Mouse (Mus musculus) midbrain, embryonic 14.5 days (tissue): Measurements from ENCODE around the gene BC049715. TPM values are rescaled to one million over a fixed set of nuclear protein-coding genes. Genes with fewer than 3 reads are reported as not detected.

ENCODE experiments used
- ATAC-seq: fragments of 200-750 bp; cut with Nextera tagmentation; 2 replicates; pipeline ENCODE4 v1.8.0; 2017; ENCODE audit warnings: moderate number of reproducible peaks, moderate library complexity; ENCODE audit not compliant: low FRiP score, low TSS enrichment
- DNase-seq: peaks from one replicate; pipeline ENCODE4 v3.0.0-alpha.2; 2015
- H3K27ac ChIP-seq: fragments of 300-500 bp; sonication (generic); replicated peaks from 2 replicates; pipeline ENCODE4 v1.5.1; 2014; ENCODE audit warnings: mild to moderate bottlenecking, low read depth, low read length, moderate library complexity
- H3K27me3 ChIP-seq: fragments of 300-500 bp; sonication (generic); 2 replicates; pipeline ENCODE4 v1.6.1; 2014; ENCODE audit warnings: low read length, control low read depth, mixed read lengths; ENCODE audit not compliant: control insufficient read depth, insufficient read depth
- H3K36me3 ChIP-seq: fragments of 300-500 bp; sonication (generic); 2 replicates; pipeline ENCODE4 v1.6.1; 2014; ENCODE audit warnings: low read length, control low read depth; ENCODE audit not compliant: control insufficient read depth, insufficient read depth
- H3K4me1 ChIP-seq: fragments of 300-500 bp; sonication (generic); 2 replicates; pipeline ENCODE4 v1.6.1; 2014; ENCODE audit warnings: mild to moderate bottlenecking, antibody characterized with exemption, low read length, control low read depth; ENCODE audit not compliant: control insufficient read depth, insufficient read depth
- H3K4me2 ChIP-seq: fragments of 300-500 bp; sonication (generic); 2 replicates; pipeline ENCODE4 v1.6.1; 2014; ENCODE audit warnings: mild to moderate bottlenecking, low read length, moderate library complexity
- H3K4me3 ChIP-seq: fragments of 300-500 bp; sonication (generic); replicated peaks from 2 replicates; pipeline ENCODE4 v1.5.1; 2014; ENCODE audit warnings: low read depth, low read length
- H3K9ac ChIP-seq: fragments of 300-500 bp; sonication (generic); replicated peaks from 2 replicates; pipeline ENCODE4 v1.6.1; 2014; ENCODE audit warnings: mild to moderate bottlenecking, low read length, moderate library complexity
- H3K9me3 ChIP-seq: fragments of 300-500 bp; sonication (generic); 2 replicates; pipeline ENCODE4 v1.6.1; 2016; ENCODE audit warnings: low read length, control low read depth, mixed read lengths; ENCODE audit not compliant: control insufficient read depth
- WGBS: fragments of 180-500 bp; shearing (Covaris S2); extraction: QIAGEN DNeasy Blood & Tissue Kit; methylation state at CpG from one replicate; pipeline ENCODE4 v1.1.7; 2014; 5-methylcytosine and 5-hydroxymethylcytosine counted together
- polyA plus RNA-seq: library from polyadenylated mRNA; unstranded; fragments of >200 nt; fragmentation: Nextera tagmentation; extraction: Ambion mirVana; gene quantifications from 2 replicates; pipeline ENCODE4 v1.2.1, GENCODE M21; 2014

Gene BC049715
- polyA plus RNA-seq, 1 experiment from 2014 or later = 1.6 TPM

- 95% methylated on average over 21 of the region's 21 CpGs for WGBS
- no peak for DNase-seq
These were observed 10.6 kb upstream of the BC049715 start for GRCm38 (mm10) chr6:136816826-136817225.

GRCm38 (mm10) chr6:136817549-136817948 is 9.9 kb upstream of the BC049715 start:
- H3K4me1 ChIP-seq = no peaks in the 10 kb centered on the region
- H3K27me3 ChIP-seq = no peaks in the 10 kb centered on the region
- H3K4me3 ChIP-seq = no peak overlapping the region
- H3K9me3 ChIP-seq = no peaks in the 10 kb centered on the region
- 92% methylated on average over 3 of the region's 3 CpGs for WGBS
- H3K9ac ChIP-seq = no peak overlapping the region
- peaks cover 95% of the 10 kb centered on the region for H3K36me3 ChIP-seq
- H3K27ac ChIP-seq = no peak overlapping the region
- no peak for ATAC-seq
- no peak overlapping the region for H3K4me2 ChIP-seq
- no peak for DNase-seq

More at GRCm38 (mm10) chr6:136816826-136817225, 10.6 kb upstream of the BC049715 start:
- H3K9me3 ChIP-seq = no peaks in the 10 kb centered on the region
- H3K4me2 ChIP-seq = no peak overlapping the region
- no peak for ATAC-seq
- H3K4me1 ChIP-seq = no peaks in the 10 kb centered on the region
- H3K27me3 ChIP-seq = no peaks in the 10 kb centered on the region
- H3K27ac ChIP-seq = no peak overlapping the region
- H3K4me3 ChIP-seq = no peak overlapping the region
- H3K36me3 ChIP-seq = peaks cover 94% of the 10 kb centered on the region
- no peak overlapping the region for H3K9ac ChIP-seq

GRCm38 (mm10) chr6:136820381-136820780 is 7.0 kb upstream of the BC049715 start:
- H3K36me3 ChIP-seq = peaks cover 92% of the 10 kb centered on the region
- no peak for ATAC-seq
- no peak for DNase-seq
- H3K27me3 ChIP-seq = no peaks in the 10 kb centered on the region
- H3K4me3 ChIP-seq = no peak overlapping the region
- no peaks in the 10 kb centered on the region for H3K9me3 ChIP-seq
- H3K9ac ChIP-seq = no peak overlapping the region
- H3K27ac ChIP-seq = no peak overlapping the region
- no peaks in the 10 kb centered on the region for H3K4me1 ChIP-seq
- WGBS = 98% methylated on average over 21 of the region's 21 CpGs
- no peak overlapping the region for H3K4me2 ChIP-seq

- Histone ChIP-seq H3K9ac (no peak overlapping the region), H3K9me3 (no peaks in the 10 kb centered on the region), H3K27ac (no peak overlapping the region), H3K4me2 (no peak overlapping the region), H3K36me3 (peaks cover 90% of the 10 kb centered on the region), H3K4me1 (no peaks in the 10 kb centered on the region), H3K4me3 (no peak overlapping the region), H3K27me3 (no peaks in the 10 kb centered on the region)
- WGBS = 94% methylated on average over 18 of the region's 18 CpGs
- no peak for DNase-seq
- ATAC-seq = no peak
These were observed 6.3 kb upstream of the BC049715 start for GRCm38 (mm10) chr6:136821086-136821485.

- Histone ChIP-seq H3K27me3 (no peaks in the 10 kb centered on the region), H3K36me3 (peaks cover 52% of the 10 kb centered on the region), H3K9ac (no peak overlapping the region), H3K4me1 (peaks cover 13% of the 10 kb centered on the region), H3K4me3 (no peak overlapping the region), H3K4me2 (no peak overlapping the region), H3K9me3 (no peaks in the 10 kb centered on the region), H3K27ac (no peak overlapping the region)
- WGBS = 95% methylated on average over 8 of the region's 8 CpGs
- DNase-seq = no peak
- ATAC-seq = no peak
These were observed 2.4 kb upstream of the BC049715 start for GRCm38 (mm10) chr6:136824987-136825386.

- Histone ChIP-seq H3K36me3 (peaks cover 31% of the 10 kb centered on the region), H3K9me3 (no peaks in the 10 kb centered on the region), H3K4me1 (peaks cover 13% of the 10 kb centered on the region), H3K27ac (no peak overlapping the region), H3K4me3 (peak overlapping the region; percentile 100), H3K4me2 (peak overlapping the region; percentile 79), H3K9ac (peak overlapping the region; percentile 97), H3K27me3 (no peaks in the 10 kb centered on the region)
- DNase-seq = no peak
- no peak for ATAC-seq
- WGBS = 19% methylated on average over 7 of the region's 7 CpGs
These were observed 310 bp upstream of the BC049715 start for GRCm38 (mm10) chr6:136827116-136827515.

- peak within 1 kb of the TSS; percentile 100 for H3K4me3 ChIP-seq
- H3K27ac ChIP-seq = peak within 1 kb of the TSS; percentile 93
- under 1% methylated on average over 45 of the region's 45 CpGs for WGBS
- peak within 1 kb of the TSS; percentile 97 for H3K9ac ChIP-seq
- H3K4me2 ChIP-seq = peak within 1 kb of the TSS; percentile 79
- H3K4me1 ChIP-seq = peaks cover 13% of the 10 kb centered on the region
- H3K27me3 ChIP-seq = no peaks in the 10 kb centered on the region
- DNase-seq (peak; percentile 97), ATAC-seq (peak; percentile 100)
- peaks cover 22% of the 10 kb centered on the region for H3K36me3 ChIP-seq
- no peaks in the 10 kb centered on the region for H3K9me3 ChIP-seq
These were observed 595 bp downstream of the BC049715 start, which contains the start of gene Wbp11 for GRCm38 (mm10) chr6:136827881-136828561. Gene Wbp11 (minus strand): TSS chr6:136828233.

GRCm38 (mm10) chr6:136828681-136829080 is 1.3 kb downstream of the BC049715 start:
- 35% methylated on average over 4 of the region's 4 CpGs for WGBS
- no peaks in the 10 kb centered on the region for H3K9me3 ChIP-seq
- H3K36me3 ChIP-seq = peaks cover 19% of the 10 kb centered on the region
- H3K27me3 ChIP-seq = no peaks in the 10 kb centered on the region
- peak overlapping the region; percentile 48 for H3K4me3 ChIP-seq
- DNase-seq = no peak
- H3K4me1 ChIP-seq = peaks cover 13% of the 10 kb centered on the region
- peak overlapping the region; percentile 93 for H3K27ac ChIP-seq
- H3K4me2 ChIP-seq = peak overlapping the region; percentile 77
- H3K9ac ChIP-seq = peak overlapping the region; percentile 70
- ATAC-seq = peak; percentile 9; the same call in 1 of the 2 replicates

- no peaks in the 10 kb centered on the region for H3K9me3 ChIP-seq
- peaks cover 10% of the 10 kb centered on the region for H3K4me1 ChIP-seq
- DNase-seq (no peak), ATAC-seq (no peak)
- no peaks in the 10 kb centered on the region for H3K27me3 ChIP-seq
- H3K36me3 ChIP-seq = no peaks in the 10 kb centered on the region
- no peak overlapping the region for H3K9ac ChIP-seq
- H3K27ac ChIP-seq = no peak overlapping the region
- no peak overlapping the region for H3K4me3 ChIP-seq
- 78% methylated on average over 5 of the region's 5 CpGs for WGBS
- no peak overlapping the region for H3K4me2 ChIP-seq
These were observed 4.3 kb downstream of the BC049715 start for GRCm38 (mm10) chr6:136831712-136832111.
